Mouse (Mus musculus): ENCODE measurements around the gene Pde4b.

DNA sequence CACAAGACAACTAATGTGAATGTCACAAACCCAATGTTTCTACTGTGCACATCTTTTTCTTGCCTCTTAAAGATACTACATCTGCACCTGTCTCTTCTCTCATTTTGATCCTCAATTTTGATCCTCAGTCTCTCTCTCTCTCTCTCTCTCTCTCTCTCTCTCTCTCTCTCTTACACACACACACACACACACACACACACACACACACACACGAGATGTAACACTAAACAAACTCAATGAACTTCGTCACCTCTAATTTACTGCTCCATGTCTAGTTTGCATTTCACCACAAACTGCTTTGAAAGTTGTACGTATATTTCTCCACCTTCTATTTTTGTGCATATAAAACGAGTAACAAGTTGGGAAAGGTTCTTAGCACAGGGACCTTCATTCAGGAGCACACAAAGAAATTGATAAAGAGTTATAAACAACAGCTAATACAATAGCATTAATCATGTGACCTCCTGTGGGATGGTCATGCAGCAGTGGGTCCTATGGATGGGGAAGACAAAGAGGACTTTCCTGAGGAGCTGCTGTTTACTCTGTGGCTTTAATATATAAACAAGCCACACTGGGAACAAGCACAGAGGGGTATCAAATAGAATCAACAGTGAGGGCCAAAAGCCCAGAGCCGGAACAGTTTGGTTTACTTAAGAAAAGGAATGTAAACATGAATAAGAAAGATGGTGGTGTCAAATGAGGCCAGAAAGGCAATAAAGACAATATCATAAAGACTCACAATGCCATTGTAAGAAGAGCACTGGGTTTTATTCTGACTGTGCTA, 372.1 kb downstream of the Pde4b start:
- TF ChIP-seq E2F4 (IDR thresholded peaks at IDR 0.05; ENCODE audit: insufficient read depth) (no peak), SRF (IDR thresholded peaks at IDR 0.05; ENCODE audit: control insufficient read depth, insufficient read length, low read depth) (no peak), POLR2A (IDR thresholded peaks at IDR 0.05; ENCODE audit: insufficient read length, low read depth) (no peak), TCF3 (IDR thresholded peaks at IDR 0.05; ENCODE audit: insufficient read length, low read depth) (no peak), USF1 (IDR thresholded peaks at IDR 0.05; ENCODE audit: low read depth) (no peak), POLR2AphosphoS2 (IDR thresholded peaks at IDR 0.05; ENCODE audit: insufficient read length, low read depth) (no peak), CEBPB (IDR thresholded peaks at IDR 0.05; ENCODE audit: insufficient read depth, poor library complexity, severe bottlenecking) (no peak)

Data from myocyte (in vitro differentiated cells).